Mouse (Mus musculus): ENCODE results near the gene Krtap7-1. TPM values are rescaled to one million over a fixed set of nuclear protein-coding genes. Genes with fewer than 3 reads are reported as not detected.

Krtap7-1 gene
- total and polyA plus RNA-seq, 3 experiments, result not detected

GRCm38 (mm10) chr16:89461189-89461588 lies 46.9 kb downstream of the Krtap7-1 start:
- Histone ChIP-seq H3K27me3 (ENCODE audit: control insufficient read depth, insufficient read depth, low read length) (no peaks in the 10 kb centered on the region), H3K27ac (no peak overlapping the region), H3K4me1 (ENCODE audit: control insufficient read depth, insufficient read depth, low read length) (no peaks in the 10 kb centered on the region), H3K79me2 (replicated peaks; ENCODE audit: control insufficient read depth, insufficient read depth, low read length) (no peaks in the 10 kb centered on the region), H3K9ac (ENCODE audit: low read depth, low read length) (no peak overlapping the region), H3K4me3 (no peak overlapping the region), H3K36me3 (ENCODE audit: control insufficient read depth, insufficient read depth, low read length) (no peaks in the 10 kb centered on the region)
- TF ChIP-seq CTCF (IDR thresholded peaks at IDR 0.05) (no peak), EP300 (IDR thresholded peaks at IDR 0.05; ENCODE audit: insufficient read depth, low read depth, low read length) (no peak), POLR2A (IDR thresholded peaks at IDR 0.05; ENCODE audit: insufficient read depth, low read depth, low read length) (no peak)
- no peak for DNase-seq
- intact Hi-C loops (cut with DNase I), result no loop called here
- 48% methylated on average over 5 of the region's 5 CpGs for WGBS

Other genes starting within 250 kb of the Krtap7-1 start
- gene Krtap21-1, start 104.5 kb downstream of the Krtap7-1 start, total RNA-seq (2021), result not detected
- not detected in 2 replicates for gene Krtap21-1, start 104.5 kb downstream of the Krtap7-1 start, polyA plus RNA-seq (2012; rRNA removed)
- not detected for gene Krtap6-2, start 88.2 kb downstream of the Krtap7-1 start, total RNA-seq (2021)
- not detected in 2 replicates for gene Krtap6-2, start 88.2 kb downstream of the Krtap7-1 start, polyA plus RNA-seq (2012; rRNA removed)
- gene Krtap8-1, start 20.4 kb downstream of the Krtap7-1 start, total RNA-seq (2021), result not detected
- gene Krtap8-1, start 20.4 kb downstream of the Krtap7-1 start, polyA plus RNA-seq (2012; rRNA removed), result not detected in 2 replicates
- not detected for gene Krtap11-1, start 62.9 kb upstream of the Krtap7-1 start, total RNA-seq (2021)
- gene Krtap11-1, start 62.9 kb upstream of the Krtap7-1 start, polyA plus RNA-seq (2012; rRNA removed), result not detected in 2 replicates